In the genomic region with DNA sequence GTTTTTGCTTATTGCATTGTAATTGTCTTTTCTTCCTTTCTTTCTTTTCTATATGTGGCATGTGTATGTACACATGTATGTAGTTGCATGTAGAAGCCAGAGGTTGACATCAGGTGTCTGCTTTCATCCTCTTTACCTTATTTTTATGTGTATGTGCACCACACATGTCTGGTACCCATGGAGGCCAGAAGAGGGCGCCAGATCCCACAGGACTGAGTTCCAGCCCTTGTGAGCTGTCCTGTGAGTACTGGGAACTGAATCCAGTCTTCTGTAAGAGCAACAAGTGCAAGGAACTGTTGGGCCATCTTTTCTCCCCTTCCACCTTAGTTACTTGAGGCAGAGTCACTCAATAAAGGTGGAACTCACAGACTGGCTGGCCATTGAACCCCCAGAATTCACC, we compare ENCODE assay signal across 18 mouse cellular contexts. TPM values are rescaled to one million over a fixed set of nuclear protein-coding genes. Genes with fewer than 3 reads are reported as not detected.
DNase-seq lines count a peak whose midpoint lies in the region; ATAC-seq and TF ChIP-seq lines count a peak whose summit lies in the region.
"Had no signal": no experiment of that assay in that cellular context is flagged by ENCODE, and none has a peak within 500 bp of the region (broad histone marks: within the 10 kb centered on the region; RNA-seq: fewer than 3 reads in every experiment).

No protein-coding gene starts in this region.

- H3K27ac ChIP-seq in liver, postnatal 0 days (ENCODE audit: low read depth) = no peak overlapping the region
- H3K27ac ChIP-seq in MEL (ENCODE audit: control insufficient read depth, low read depth, low read length) = no peak overlapping the region
- H3K27ac ChIP-seq in stomach, postnatal 0 days (replicated peaks) = no peak overlapping the region
- H3K27ac ChIP-seq in kidney, embryonic 16.5 days (ENCODE audit: low read length) = no peak overlapping the region
- H3K27ac ChIP-seq: forebrain, embryonic 15.5 days; limb, embryonic 13.5 days had no signal

- no peak overlapping the region for H3K4me2 ChIP-seq in liver, postnatal 0 days (ENCODE audit: low read depth, low read length)
- H3K4me2 ChIP-seq in stomach, postnatal 0 days (replicated peaks; ENCODE audit: low read depth) = no peak overlapping the region
- no peak overlapping the region for H3K4me2 ChIP-seq in kidney, embryonic 16.5 days (replicated peaks; ENCODE audit: low read depth, low read length)
- H3K4me2 ChIP-seq: forebrain, embryonic 15.5 days; limb, embryonic 13.5 days had no signal

- H3K4me1 ChIP-seq in liver, postnatal 0 days (ENCODE audit: insufficient read depth) = no peaks in the 10 kb centered on the region
- peaks cover 28% of the 10 kb centered on the region for H3K4me1 ChIP-seq in E14TG2a.4 (replicated peaks; ENCODE audit: low read depth, low read length)
- H3K4me1 ChIP-seq in MEL (ENCODE audit: control insufficient read depth in 1 of 2, insufficient read depth in 2 of 2, low read length in 2 of 2) = no peaks in the 10 kb centered on the region
- H3K4me1 ChIP-seq in stomach, postnatal 0 days (replicated peaks; ENCODE audit: control insufficient read depth, insufficient read depth) = no peaks in the 10 kb centered on the region
- H3K4me1 ChIP-seq in kidney, embryonic 16.5 days (ENCODE audit: insufficient read depth, low read length) = no peaks in the 10 kb centered on the region
- H3K4me1 ChIP-seq: forebrain, embryonic 15.5 days; limb, embryonic 13.5 days had no signal

- no peak for TF ChIP-seq POLR2A in MEL (IDR thresholded peaks at IDR 0.05; ENCODE audit: control insufficient read depth in 1 of 2, insufficient read depth in 1 of 2, low read depth in 1 of 2, low read length in 2 of 2, poor library complexity in 1 of 2)

- ATAC-seq in liver, postnatal 0 days = no peak
- ATAC-seq in stomach, postnatal 0 days (ENCODE audit: low FRiP score, low TSS enrichment) = no peak
- no peak for ATAC-seq in kidney, embryonic 16.5 days (ENCODE audit: low FRiP score, low TSS enrichment)
- ATAC-seq: forebrain, embryonic 15.5 days had no signal

- H3K9ac ChIP-seq in liver, postnatal 0 days (replicated peaks) = no peak overlapping the region
- no peak overlapping the region for H3K9ac ChIP-seq in MEL (ENCODE audit: control insufficient read depth, low read depth, low read length, poor library complexity, severe bottlenecking)
- no peak overlapping the region for H3K9ac ChIP-seq in stomach, postnatal 0 days (ENCODE audit: low read length)
- no peak overlapping the region for H3K9ac ChIP-seq in kidney, embryonic 16.5 days (replicated peaks; ENCODE audit: low read length)
- H3K9ac ChIP-seq: forebrain, embryonic 15.5 days; limb, embryonic 13.5 days had no signal

- no peak for TF ChIP-seq EP300 in liver, postnatal 0 days (IDR thresholded peaks at IDR 0.05; ENCODE audit: low read depth)
- TF ChIP-seq EP300 in MEL (IDR thresholded peaks at IDR 0.05; ENCODE audit: low read depth in 1 of 2, low read length in 2 of 2) = no peak
- TF ChIP-seq EP300 in stomach, postnatal 0 days (optimal IDR thresholded peaks at IDR 0.05) = no peak

- no peak; the same call in none of the 2 replicates for TF ChIP-seq RAD21 in MEL (IDR thresholded peaks at IDR 0.05; ENCODE audit: low read depth, low read length)

- no peak for DNase-seq in liver, postnatal 0 days
- DNase-seq in liver = no peak
- DNase-seq in MEL (ENCODE audit: low read depth, low spot score) = peak; percentile 24
- DNase-seq in stomach, postnatal 0 days (ENCODE audit: low spot score) = no peak
- DNase-seq in cerebellum, postnatal 25 days = no peak
- DNase-seq: adrenal gland, adult 8-10 months; cerebellum, adult 11 months; cerebellum, postnatal 10 days; embryo, embryonic 11 days; gastrocnemius, postnatal 25 days; kidney, adult 8-10 months; lung, postnatal 14 days; retina, postnatal 1 day; thymus, adult 18-20 months had no signal

- H3K79me2 ChIP-seq in MEL (ENCODE audit: control insufficient read depth, insufficient read depth, low read length, poor library complexity) = no peaks in the 10 kb centered on the region

- peak; percentile 36 for TF ChIP-seq CTCF in liver, postnatal 0 days (IDR thresholded peaks at IDR 0.05; ENCODE audit: low read depth)
- TF ChIP-seq CTCF in E14TG2a.4 (conservative IDR thresholded peaks at IDR 0.05; ENCODE audit: low read length) = peak; percentile 81
- TF ChIP-seq CTCF in MEL (IDR thresholded peaks at IDR 0.05 in 2 of 3, conservative IDR thresholded peaks at IDR 0.05 in 1 of 3; ENCODE audit: control insufficient read depth in 1 of 3, insufficient read depth in 1 of 3, low read depth in 2 of 3, low read length in 3 of 3, poor library complexity in 1 of 3, severe bottlenecking in 1 of 3) = peak; percentile 35 to 49 (median 36)
- TF ChIP-seq CTCF in stomach, postnatal 0 days (IDR thresholded peaks at IDR 0.05; ENCODE audit: low read depth) = peak; percentile 18; the same call in 1 of the 2 replicates

- no peaks in the 10 kb centered on the region for H3K36me3 ChIP-seq in liver, postnatal 0 days (replicated peaks; ENCODE audit: insufficient read depth, low read length)
- H3K36me3 ChIP-seq in E14TG2a.4 (ENCODE audit: insufficient read depth, low read length) = no peaks in the 10 kb centered on the region
- H3K36me3 ChIP-seq in MEL (ENCODE audit: control insufficient read depth in 1 of 2, insufficient read depth in 2 of 2, low read length in 2 of 2) = no peaks in the 10 kb centered on the region
- H3K36me3 ChIP-seq in stomach, postnatal 0 days (ENCODE audit: control insufficient read depth, insufficient read depth, low read length) = no peaks in the 10 kb centered on the region
- H3K36me3 ChIP-seq in kidney, embryonic 16.5 days (ENCODE audit: insufficient read depth, low read length) = no peaks in the 10 kb centered on the region
- H3K36me3 ChIP-seq: forebrain, embryonic 15.5 days; limb, embryonic 13.5 days had no signal

- no peaks in the 10 kb centered on the region for H3K9me3 ChIP-seq in liver, postnatal 0 days (ENCODE audit: low read length)
- H3K9me3 ChIP-seq in E14TG2a.4 (ENCODE audit: low read length) (no peaks in the 10 kb centered on the region), MEL (replicated peaks; ENCODE audit: insufficient read depth, low read length) (no peaks in the 10 kb centered on the region)
- no peaks in the 10 kb centered on the region for H3K9me3 ChIP-seq in stomach, postnatal 0 days (ENCODE audit: control insufficient read depth, low read length)
- no peaks in the 10 kb centered on the region for H3K9me3 ChIP-seq in kidney, embryonic 16.5 days (ENCODE audit: low read length)
- H3K9me3 ChIP-seq: forebrain, embryonic 15.5 days; limb, embryonic 13.5 days had no signal

- 0 out of 2 replicates have a peak, but pooled peaks cover 2% of the 10 kb centered on the region for H3K27me3 ChIP-seq in liver, postnatal 0 days (ENCODE audit: insufficient read depth, low read length)
- peaks cover 38% of the 10 kb centered on the region for H3K27me3 ChIP-seq in E14TG2a.4 (ENCODE audit: insufficient read depth, low read length)
- H3K27me3 ChIP-seq in MEL (ENCODE audit: control insufficient read depth in 1 of 2, insufficient read depth in 2 of 2, low read length in 2 of 2) = peaks cover 0 to 8% of the 10 kb centered on the region in 2 experiments; a peak in 2 of 4 replicates
- H3K27me3 ChIP-seq in stomach, postnatal 0 days (ENCODE audit: control insufficient read depth, insufficient read depth, low read length) = no peaks in the 10 kb centered on the region
- no peaks in the 10 kb centered on the region for H3K27me3 ChIP-seq in kidney, embryonic 16.5 days (ENCODE audit: insufficient read depth, low read length)
- H3K27me3 ChIP-seq: forebrain, embryonic 15.5 days; limb, embryonic 13.5 days had no signal

- no peak overlapping the region for H3K4me3 ChIP-seq in liver, postnatal 0 days (ENCODE audit: low read depth, low read length)
- H3K4me3 ChIP-seq in E14TG2a.4 (replicated peaks; ENCODE audit: low read length) (no peak overlapping the region), MEL (ENCODE audit: control insufficient read depth in 1 of 2, insufficient read depth in 1 of 2, low read depth in 2 of 2, low read length in 2 of 2) (no peak overlapping the region)
- no peak overlapping the region for H3K4me3 ChIP-seq in stomach, postnatal 0 days (ENCODE audit: low read depth, low read length)
- no peak overlapping the region for H3K4me3 ChIP-seq in kidney, embryonic 16.5 days (ENCODE audit: low read length)
- H3K4me3 ChIP-seq: forebrain, embryonic 15.5 days; limb, embryonic 13.5 days had no signal

- 9% methylated on average over 1 of the region's 1 CpGs for WGBS in liver, postnatal 0 days (ENCODE audit: insufficient replicate concordance)
- 10% methylated on average over 1 of the region's 1 CpGs for WGBS in stomach, postnatal 0 days
- 0% methylated on average over 1 of the region's 1 CpGs for WGBS in kidney, embryonic 16.5 days

TF ChIP-seq in MEL, 35 proteins besides CTCF, POLR2A, EP300 and RAD21:
- no peak for TF ChIP-seq UBTF (IDR thresholded peaks at IDR 0.05; ENCODE audit: borderline replicate concordance, insufficient read depth, low read depth, low read length)
- no peak for TF ChIP-seq CHD2 (IDR thresholded peaks at IDR 0.05; ENCODE audit: low read length)
- no peak for TF ChIP-seq ZMIZ1 (IDR thresholded peaks at IDR 0.05; ENCODE audit: low read depth, low read length)
- no peak for TF ChIP-seq TCF12 (IDR thresholded peaks at IDR 0.05; ENCODE audit: low read depth, low read length)
- no peak for TF ChIP-seq JUND (IDR thresholded peaks at IDR 0.05; ENCODE audit: low read depth, low read length)
- no peak for TF ChIP-seq ELF1 (IDR thresholded peaks at IDR 0.05; ENCODE audit: low read depth, low read length)
- TF ChIP-seq E2F4 (IDR thresholded peaks at IDR 0.05; ENCODE audit: borderline replicate concordance, low read depth, low read length) = no peak
- TF ChIP-seq RCOR1 (IDR thresholded peaks at IDR 0.05; ENCODE audit: low read depth, low read length) = no peak
- no peak for TF ChIP-seq HCFC1 (IDR thresholded peaks at IDR 0.05; ENCODE audit: low read depth, low read length)
- TF ChIP-seq MAZ (IDR thresholded peaks at IDR 0.05; ENCODE audit: low read depth, low read length) = no peak
- TF ChIP-seq POLR2AphosphoS2 (IDR thresholded peaks at IDR 0.05; ENCODE audit: low read length) = no peak

RNA-seq across cellular contexts. Expression of a gene that starts 11.3 kb away (rescaled TPM):
- polyA plus RNA-seq in liver, postnatal 0 days (2015; fragmentation: Nextera tagmentation; extraction: Ambion mirVana) = 31.1 and 32.4 TPM in 2 replicates
- 48.5 and 53.1 TPM in 2 replicates for total RNA-seq in MEL (2012; rRNA removed)
- 100 to 1,000 TPM in 1 of 2 experiments, 10 to 100 TPM in 1; 78.0 to 321 TPM for polyA plus RNA-seq in MEL (2012; ENCODE audit: insufficient read depth in 1 of 2, insufficient read length in 2 of 2, low read depth in 1 of 2, low replicate concordance in 2 of 2, missing spikeins in 1 of 2)
- 14.2 and 15.3 TPM in 2 replicates for polyA plus RNA-seq in stomach, postnatal 0 days (2015; fragmentation: Nextera tagmentation; extraction: Ambion mirVana)
- 59.9 and 63.7 TPM in 2 replicates for polyA plus RNA-seq in kidney, embryonic 16.5 days (2015; fragmentation: Nextera tagmentation; extraction: Ambion mirVana)

Comparison
In these comparisons a context has a peak if more than half of its experiments do, and no peak if none do; other contexts are left out.
1. CTCF ChIP-seq: peak in every context shown above with its lines; median percentile 81 in E14TG2a.4; 36 in liver, postnatal 0 days; 36 in MEL; 18 in stomach, postnatal 0 days.